Mouse (Mus musculus): ENCODE measurements around the gene Smc1a.

GRCm38 (mm10) chrX:152015752-152016150 lies 477 bp upstream of the Smc1a start:
- TF ChIP-seq CTCF (IDR thresholded peaks at IDR 0.05; ENCODE audit: extremely low read depth, insufficient read depth, insufficient read length, insufficient replicate concordance), result no peak
- TF ChIP-seq POLR2A (IDR thresholded peaks at IDR 0.05; ENCODE audit: low read depth, low read length), result no peak
